Mouse (Mus musculus) heart, postnatal 14 days (tissue): ENCODE results near the gene Foxp1. TPM values are rescaled to one million over a fixed set of nuclear protein-coding genes. Genes with fewer than 3 reads are reported as not detected.

Experiments
- DNase-seq, 2 experiments: peaks; one replicate each; pipeline ENCODE4 v3.0.0; 2021 to 2022
- intact Hi-C: fragments of 180-260 bp; cut with DNase I; formaldehyde crosslinking; loops from one replicate; pipeline ENCODE4 v1.15.1; 2025
- total RNA-seq, 2 experiments: library from RNA; stranded (reverse); gene quantifications; 2 replicates each; pipeline ENCODE4 v1.2.3; 2021

Foxp1 gene
- total RNA-seq, 2 experiments from 2014 or later, result 38.5 to 53.2 TPM

GRCm38 (mm10) chr6:99372427-99372826, 150.1 kb downstream of the Foxp1 start:
- intact Hi-C loops, result loop anchor here (10.0 kb wide), 1 partner anchor 348 kb away; no protein-coding TSS in a partner anchor
- DNase-seq, result no peak

- no peak for DNase-seq
- intact Hi-C loops, result loop anchor here (10.0 kb wide), 1 partner anchor 347 kb away; no protein-coding TSS in a partner anchor
Measured at GRCm38 (mm10) chr6:99372016-99372415, 150.5 kb downstream of the Foxp1 start.

- no peak for DNase-seq
- intact Hi-C loops, result loop anchor here (10.0 kb wide), 1 partner anchor 345 kb away; no protein-coding TSS in a partner anchor
Measured at GRCm38 (mm10) chr6:99369931-99370330, 152.6 kb downstream of the Foxp1 start.

- DNase-seq, result no peak
Measured at GRCm38 (mm10) chr6:99369156-99369555, 153.4 kb downstream of the Foxp1 start.

GRCm38 (mm10) chr6:99368118-99368753, 154.3 kb downstream of the Foxp1 start:
- intact Hi-C loops, result no loop called here
- DNase-seq, result no peak

More at GRCm38 (mm10) chr6:99369156-99369555, 153.4 kb downstream of the Foxp1 start:
- intact Hi-C loops, result no loop called here

GRCm38 (mm10) chr6:99364545-99364944, 158.0 kb downstream of the Foxp1 start:
- intact Hi-C loops, result no loop called here
- DNase-seq, result no peak

GRCm38 (mm10) chr6:99360581-99360980, 161.9 kb downstream of the Foxp1 start:
- no peak for DNase-seq

GRCm38 (mm10) chr6:99359765-99360499, 162.6 kb downstream of the Foxp1 start:
- no peak for DNase-seq

More at GRCm38 (mm10) chr6:99360581-99360980, 161.9 kb downstream of the Foxp1 start:
- intact Hi-C loops, result no loop called here

GRCm38 (mm10) chr6:99359036-99359698, 163.4 kb downstream of the Foxp1 start:
- intact Hi-C loops, result no loop called here
- no peak for DNase-seq

More at GRCm38 (mm10) chr6:99359765-99360499, 162.6 kb downstream of the Foxp1 start:
- intact Hi-C loops, result no loop called here

- intact Hi-C loops, result no loop called here
Measured at GRCm38 (mm10) chr6:99357931-99358330, 164.6 kb downstream of the Foxp1 start.

GRCm38 (mm10) chr6:99354338-99354737, 168.2 kb downstream of the Foxp1 start:
- intact Hi-C loops, result no loop called here

More at GRCm38 (mm10) chr6:99357931-99358330, 164.6 kb downstream of the Foxp1 start:
- no peak for DNase-seq

GRCm38 (mm10) chr6:99353441-99353840, 169.1 kb downstream of the Foxp1 start:
- DNase-seq, result no peak
- intact Hi-C loops, result no loop called here

More at GRCm38 (mm10) chr6:99354338-99354737, 168.2 kb downstream of the Foxp1 start:
- no peak for DNase-seq

GRCm38 (mm10) chr6:99350566-99350965, 172.0 kb downstream of the Foxp1 start:
- intact Hi-C loops, result no loop called here
- no peak for DNase-seq

- DNase-seq, result no peak
- intact Hi-C loops, result no loop called here
Measured at GRCm38 (mm10) chr6:99350156-99350555, 172.4 kb downstream of the Foxp1 start.

- DNase-seq, result no peak
- intact Hi-C loops, result no loop called here
Measured at GRCm38 (mm10) chr6:99347836-99348235, 174.7 kb downstream of the Foxp1 start.

GRCm38 (mm10) chr6:99344966-99345365, 177.6 kb downstream of the Foxp1 start:
- intact Hi-C loops, result no loop called here
- no peak for DNase-seq

- DNase-seq, result no peak
- intact Hi-C loops, result no loop called here
Measured at GRCm38 (mm10) chr6:99344357-99344756, 178.2 kb downstream of the Foxp1 start.

GRCm38 (mm10) chr6:99343815-99344214, 178.7 kb downstream of the Foxp1 start:
- no peak for DNase-seq
- intact Hi-C loops, result no loop called here

GRCm38 (mm10) chr6:99342416-99342815, 180.1 kb downstream of the Foxp1 start:
- no peak for DNase-seq
- intact Hi-C loops, result no loop called here

- intact Hi-C loops, result no loop called here
- no peak for DNase-seq
Measured at GRCm38 (mm10) chr6:99340902-99341301, 181.6 kb downstream of the Foxp1 start.
